Comparison of ENCODE assay signal across 12 mouse cellular contexts in the genomic region with DNA sequence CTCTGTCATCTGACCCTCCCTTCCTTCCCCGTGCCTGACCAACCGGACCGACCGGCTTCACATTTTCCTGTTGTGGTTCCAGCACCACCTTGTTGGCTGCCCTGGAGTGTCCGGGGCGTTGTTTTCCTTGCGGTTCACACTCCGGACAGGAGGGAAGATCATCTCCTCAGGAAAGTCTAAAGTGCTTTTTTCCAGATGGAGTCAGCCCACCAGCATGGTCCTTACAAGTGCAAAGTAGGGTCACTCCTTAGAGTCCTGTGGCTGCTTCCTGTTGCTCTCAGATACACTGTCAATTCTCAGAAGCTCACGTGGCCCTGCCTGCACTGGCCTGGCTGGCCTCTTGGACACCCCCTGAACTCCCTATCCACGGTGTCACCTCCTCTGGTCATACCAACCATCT. TPM values are rescaled to one million over a fixed set of nuclear protein-coding genes. Genes with fewer than 3 reads are reported as not detected.
DNase-seq lines count a peak whose midpoint lies in the region; TF ChIP-seq lines count a peak whose summit lies in the region.
"Had no signal": no experiment of that assay in that cellular context is flagged by ENCODE, and none has a peak within 500 bp of the region (broad histone marks: within the 10 kb centered on the region; RNA-seq: fewer than 3 reads in every experiment).

No protein-coding gene starts in this region.

- no peak for TF ChIP-seq CTCF in ES-Bruce4 (IDR thresholded peaks at IDR 0.05; ENCODE audit: low read depth, low read length)

- no peak overlapping the region for H3K9ac ChIP-seq in ES-Bruce4 (ENCODE audit: low read depth, poor library complexity, severe bottlenecking)
- H3K9ac ChIP-seq: forebrain, embryonic 15.5 days; limb, embryonic 15.5 days had no signal

- H3K4me3 ChIP-seq in ES-Bruce4 (ENCODE audit: low read depth, low read length), result no peak overlapping the region
- H3K4me3 ChIP-seq: forebrain, embryonic 15.5 days; limb, embryonic 15.5 days had no signal

- intact Hi-C loops in gastrocnemius, postnatal 14 days (cut with DNase I; ENCODE audit: low total_unique reads), result no loop called here
- intact Hi-C loops in heart, postnatal 10 days (cut with DNase I), result no loop called here

- H3K9me3 ChIP-seq in ES-Bruce4 (replicated peaks; ENCODE audit: control insufficient read depth, insufficient read depth, low read length, poor library complexity, severe bottlenecking), result no peaks in the 10 kb centered on the region
- H3K9me3 ChIP-seq: forebrain, embryonic 15.5 days; limb, embryonic 15.5 days had no signal

- TF ChIP-seq POLR2A in ES-Bruce4 (IDR thresholded peaks at IDR 0.05; ENCODE audit: insufficient read depth, low read length), result no peak

- no peaks in the 10 kb centered on the region for H3K36me3 ChIP-seq in ES-Bruce4 (ENCODE audit: control insufficient read depth, insufficient read depth, low read length, poor library complexity, severe bottlenecking)
- H3K36me3 ChIP-seq: forebrain, embryonic 15.5 days; G1E; limb, embryonic 15.5 days had no signal

- no peaks in the 10 kb centered on the region for H3K27me3 ChIP-seq in ES-Bruce4 (ENCODE audit: control insufficient read depth, insufficient read depth, low read length, poor library complexity, severe bottlenecking)
- H3K27me3 ChIP-seq: forebrain, embryonic 15.5 days; limb, embryonic 15.5 days had no signal

- H3K4me1 ChIP-seq in ES-Bruce4 (ENCODE audit: control insufficient read depth, insufficient read depth, low read length), result peaks cover 18% of the 10 kb centered on the region
- H3K4me1 ChIP-seq: forebrain, embryonic 15.5 days had no signal

- TF ChIP-seq EP300 in ES-Bruce4 (IDR thresholded peaks at IDR 0.05; ENCODE audit: insufficient read depth, low read depth, low read length), result peak; percentile 71; the same call in 1 of the 2 replicates

- no peak overlapping the region for H3K27ac ChIP-seq in ES-Bruce4 (ENCODE audit: insufficient read depth, low read length)
- H3K27ac ChIP-seq: forebrain, embryonic 15.5 days; limb, embryonic 15.5 days had no signal

- DNase-seq in gastrocnemius, adult 18-20 months (ENCODE audit: low spot score), result peak; percentile 39
- no peak for DNase-seq in gastrocnemius, postnatal 14 days
- DNase-seq in heart, postnatal 10 days, result peak; percentile 48 to 56
- DNase-seq in lung, adult 18-20 months, result peak; percentile 68 to 80
- no peak for DNase-seq in right cerebral cortex, postnatal 14 days
- DNase-seq in layer of hippocampus, postnatal 25 days (ENCODE audit: extremely low spot score in 1 of 2, low spot score in 1 of 2), result no peak
- no peak for DNase-seq in ovary, postnatal 36 days (ENCODE audit: low spot score)
- DNase-seq: cerebellum, adult 11-12 months had no signal

RNA-seq across cellular contexts. Expression of gene Znfx1, which starts 55.2 kb away (rescaled TPM):
- 10 to 100 TPM; 25.7 to 26.8 TPM for total RNA-seq in gastrocnemius, adult 18-20 months (2021)
- 10 to 100 TPM; 14.5 to 14.8 TPM for total RNA-seq in gastrocnemius, postnatal 14 days (2021)
- polyA plus RNA-seq in ES-Bruce4 (2011; ENCODE audit: insufficient read depth, insufficient read length, low read depth, missing spikeins), result 11.4 and 12.1 TPM in 2 replicates
- 10 to 100 TPM; 29.0 to 31.3 TPM for total RNA-seq in heart, postnatal 10 days (2021)
- 10 to 100 TPM; 36.7 to 39.0 TPM for total RNA-seq in layer of hippocampus, postnatal 25 days (2021)

Comparison
In these comparisons a context has a peak if more than half of its experiments do, and no peak if none do; other contexts are left out.
1. DNase-seq: peak in gastrocnemius, adult 18-20 months (single experiment), heart, postnatal 10 days (2 of 2) and lung, adult 18-20 months (2 of 2); none in gastrocnemius, postnatal 14 days (single experiment), right cerebral cortex, postnatal 14 days (single experiment), layer of hippocampus, postnatal 25 days (0 of 2) and ovary, postnatal 36 days (single experiment).